Mouse (Mus musculus) ES-E14 (cell line): ENCODE data around the gene Ifih1. TPM values are rescaled to one million over a fixed set of nuclear protein-coding genes. Genes with fewer than 3 reads are reported as not detected.
A peak's percentile ranks its signal among the peaks of the same experiment; 100 is the strongest.

Experiments
- DNase-seq: peaks from one replicate; pipeline ENCODE4 v3.0.0-alpha.2; 2013; ENCODE audit warnings: low read depth, low spot score
- H3K27ac ChIP-seq: 2 replicates; pipeline ENCODE4 v1.5.1; 2012; ENCODE audit warnings: low read depth, mild to moderate bottlenecking, low read length, moderate library complexity, mixed read lengths; ENCODE audit not compliant: poor library complexity, insufficient read depth, severe bottlenecking
- H3K36me3 ChIP-seq: 2 replicates; pipeline ENCODE4 v1.6.1; 2012; ENCODE audit warnings: mild to moderate bottlenecking, low read length, moderate library complexity, mixed read lengths; ENCODE audit not compliant: control insufficient read depth, poor library complexity, insufficient read depth, severe bottlenecking
- H3K4me1 ChIP-seq, 2 experiments: fragments of 150-350 bp in 1 of 2; sonication (generic) in 1 of 2; 2 replicates each; pipeline ENCODE4 v1.6.1; 2012; ENCODE audit warnings: low read length in 2 of 2, mild to moderate bottlenecking in 1 of 2, mixed read lengths in 1 of 2; ENCODE audit not compliant: control insufficient read depth in 2 of 2, insufficient read depth in 2 of 2, poor library complexity in 1 of 2
- H3K4me3 ChIP-seq, 2 experiments: fragments of 150-350 bp in 1 of 2; sonication (generic) in 1 of 2; 2 replicates each; pipeline ENCODE4 v1.5.1; 2012; ENCODE audit warnings: low read length in 2 of 2, low read depth in 1 of 2, mild to moderate bottlenecking in 1 of 2, mixed read lengths in 1 of 2; ENCODE audit not compliant: insufficient read depth in 1 of 2, poor library complexity in 1 of 2, severe bottlenecking in 1 of 2
- H3K9ac ChIP-seq: 2 replicates; pipeline ENCODE4 v1.6.1; 2012; ENCODE audit warnings: low read depth, mild to moderate bottlenecking, low read length, mixed read lengths; ENCODE audit not compliant: poor library complexity, insufficient read depth, severe bottlenecking
- H3K9me3 ChIP-seq: fragments of 150-350 bp; sonication (generic); 2 replicates; pipeline ENCODE4 v1.6.1; 2012; ENCODE audit warnings: low read depth, mild to moderate bottlenecking, low read length; ENCODE audit not compliant: control insufficient read depth, insufficient read depth
- CHD2 ChIP-seq: IDR thresholded peaks from 2 replicates; pipeline ENCODE4 v1.6.1; 2014; ENCODE audit warnings: mild to moderate bottlenecking, low read depth, low read length, inconsistent platforms
- HCFC1 ChIP-seq: IDR thresholded peaks from 2 replicates; pipeline ENCODE4 v1.6.1; 2012; ENCODE audit warnings: low read length, inconsistent platforms, borderline replicate concordance; ENCODE audit not compliant: insufficient read depth
- MAFK ChIP-seq: IDR thresholded peaks from 2 replicates; pipeline ENCODE4 v1.6.1; 2014; ENCODE audit warnings: mild to moderate bottlenecking, low read depth, low read length, inconsistent platforms; ENCODE audit not compliant: insufficient read depth
- ZC3H11A ChIP-seq: IDR thresholded peaks from 2 replicates; pipeline ENCODE4 v1.6.1; 2012; ENCODE audit warnings: low read depth, mild to moderate bottlenecking, inconsistent platforms, low read length, borderline replicate concordance
- ZNF384 ChIP-seq: IDR thresholded peaks from 2 replicates; pipeline ENCODE4 v1.6.1; 2012; ENCODE audit warnings: low read depth, low read length, inconsistent platforms
- in situ Hi-C, 2 experiments: fragments of 600-800 bp; cut with MboI; formaldehyde crosslinking; loops; one replicate each; pipeline ENCODE4 v1.15.1; 2025; ENCODE audit warnings: low sequenced_read_pairs in 2 of 2, inconsistent platforms in 1 of 2; ENCODE audit not compliant: unreplicated experiment in 2 of 2
- total RNA-seq: library from RNA; depleted of rRNA; stranded (reverse); fragments of 300-350 nt; gene quantifications from 2 replicates; pipeline ENCODE4 v1.2.3, GENCODE M21; 2012

Ifih1 gene
- total RNA-seq, 1 experiment: 0.13 TPM

DNA sequence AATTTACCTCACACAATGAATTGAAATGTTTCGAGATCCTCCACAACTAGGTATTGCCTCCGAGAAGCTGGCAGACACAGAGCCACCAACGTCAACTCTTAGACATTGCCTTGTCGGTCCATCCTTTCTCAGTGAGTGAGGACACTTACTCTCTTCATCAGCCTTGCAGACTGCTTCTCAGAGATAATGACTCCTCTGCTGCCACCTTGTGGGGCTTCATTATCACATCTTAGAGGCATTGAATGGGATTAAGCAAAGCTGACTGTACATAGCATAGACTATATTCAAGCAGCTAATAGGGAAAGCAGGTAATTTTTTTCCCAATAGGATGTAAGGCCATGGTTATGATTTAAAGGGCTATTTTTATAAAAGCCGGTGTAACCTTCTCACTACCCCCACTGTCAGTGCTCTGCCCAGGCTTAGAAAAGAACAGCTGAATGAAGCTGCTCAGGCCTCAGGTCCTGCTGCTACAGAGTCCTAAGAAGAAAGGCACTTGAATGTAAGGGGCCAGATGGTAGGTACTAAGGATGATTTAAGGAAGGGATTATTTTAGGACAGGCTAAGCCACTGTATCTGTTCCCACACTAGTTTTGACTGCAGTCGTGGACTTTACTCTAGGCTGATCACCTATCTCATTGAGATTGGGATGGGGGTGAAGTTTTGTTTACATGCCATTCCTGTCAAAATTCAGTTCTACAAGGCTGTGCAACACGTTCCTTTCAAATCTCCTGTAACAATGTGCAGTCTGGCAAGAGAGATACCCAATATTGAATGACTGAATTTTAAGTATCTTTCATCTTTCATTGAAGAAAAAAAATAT is 8.7 kb upstream of the Ifih1 start:
- no peaks in the 10 kb centered on the region for H3K36me3 ChIP-seq
- TF ChIP-seq ZNF384 (no peak), MAFK (no peak), ZC3H11A (no peak)
- H3K27ac ChIP-seq: no peak overlapping the region
- peak; percentile 38 for DNase-seq
- in situ Hi-C loops: no loop called here
- H3K4me3 ChIP-seq: no peak overlapping the region
- no peaks in the 10 kb centered on the region for H3K9me3 ChIP-seq
- H3K9ac ChIP-seq: no peak overlapping the region
- H3K4me1 ChIP-seq: no peaks in the 10 kb centered on the region

DNA sequence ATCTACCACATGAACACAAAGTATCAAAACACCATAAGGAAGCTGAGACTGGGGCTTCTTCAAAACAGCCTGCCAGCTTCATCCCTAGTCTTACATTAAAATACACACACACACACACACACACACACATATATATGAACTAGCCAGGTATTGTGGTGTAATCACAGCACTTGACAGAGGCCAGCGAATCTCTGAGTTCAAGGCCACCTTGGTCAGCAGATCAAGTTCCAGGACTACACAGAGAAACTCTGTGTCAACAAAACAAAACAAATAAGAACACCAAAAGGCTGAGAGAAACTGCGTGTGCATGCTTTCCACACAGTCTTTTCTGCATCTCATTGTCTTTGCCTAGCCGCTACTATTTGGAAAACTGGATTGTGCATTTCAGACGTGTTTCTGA is 6.4 kb upstream of the Ifih1 start:
- Histone ChIP-seq H3K27ac (no peak overlapping the region), H3K36me3 (no peaks in the 10 kb centered on the region), H3K4me3 (no peak overlapping the region), H3K9ac (no peak overlapping the region), H3K4me1 (no peaks in the 10 kb centered on the region), H3K9me3 (no peaks in the 10 kb centered on the region)
- in situ Hi-C loops: no loop called here
- TF ChIP-seq ZC3H11A (no peak), MAFK (no peak), CHD2 (no peak), HCFC1 (no peak), ZNF384 (no peak)
- DNase-seq: no peak

DNA sequence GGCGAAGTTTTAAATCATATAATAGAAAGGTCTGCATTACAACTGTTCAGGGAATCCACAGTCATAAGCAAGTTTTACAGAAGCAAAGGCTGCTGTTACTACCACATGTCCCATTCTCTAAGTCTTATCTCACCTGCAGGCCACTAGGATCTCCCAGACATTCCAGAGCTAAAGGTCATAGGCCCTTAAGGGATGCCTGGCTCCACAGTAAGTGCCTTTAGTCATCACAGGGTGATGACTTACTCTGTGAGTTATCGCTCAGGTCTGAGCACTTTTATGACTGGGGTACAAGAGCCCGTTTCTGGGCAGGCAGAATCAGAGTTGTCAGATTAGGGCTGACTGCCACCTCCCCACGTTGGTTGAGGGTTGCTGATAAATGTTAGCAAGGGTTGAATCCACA is 5.8 kb upstream of the Ifih1 start:
- in situ Hi-C loops: no loop called here
- no peak overlapping the region for H3K4me3 ChIP-seq
- no peaks in the 10 kb centered on the region for H3K4me1 ChIP-seq
- DNase-seq: no peak
- H3K27ac ChIP-seq: no peak overlapping the region
- no peaks in the 10 kb centered on the region for H3K36me3 ChIP-seq
- no peaks in the 10 kb centered on the region for H3K9me3 ChIP-seq
- H3K9ac ChIP-seq: no peak overlapping the region
- no peak for TF ChIP-seq ZC3H11A
- TF ChIP-seq ZNF384: no peak
- TF ChIP-seq CHD2: no peak
- no peak for TF ChIP-seq MAFK
- no peak for TF ChIP-seq HCFC1

DNA sequence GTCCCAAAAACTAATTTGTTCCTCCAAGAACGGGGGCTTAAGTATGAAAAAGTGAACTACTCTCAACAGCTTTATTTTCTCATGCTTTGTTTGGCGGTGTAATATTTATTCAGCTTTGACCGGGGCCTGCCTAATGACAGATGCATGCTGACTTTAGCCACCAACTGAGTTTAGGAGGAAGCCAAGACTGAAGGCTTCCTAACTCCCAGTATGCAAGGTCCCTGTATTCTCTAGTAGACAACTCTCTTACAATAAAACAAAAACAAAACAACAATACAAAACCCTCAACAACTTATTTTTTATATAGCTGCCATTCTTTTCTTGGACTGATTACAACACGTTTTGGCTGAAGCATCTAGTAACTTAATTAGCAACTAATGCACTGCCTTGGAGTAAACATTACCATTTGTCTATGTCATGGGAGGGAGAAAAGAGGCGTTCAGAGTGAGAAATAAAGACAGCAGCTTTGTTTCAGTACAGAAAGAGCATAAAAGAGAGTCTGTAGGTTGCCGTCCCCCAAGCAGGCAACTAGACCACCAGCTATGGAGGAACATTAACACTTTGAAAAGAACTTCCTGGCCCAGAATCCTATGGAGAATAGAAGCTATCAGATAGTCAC is 725 bp upstream of the Ifih1 start:
- no peak for DNase-seq
- H3K36me3 ChIP-seq: no peaks in the 10 kb centered on the region
- no peak overlapping the region for H3K4me3 ChIP-seq
- no peak overlapping the region for H3K27ac ChIP-seq
- H3K4me1 ChIP-seq: no peaks in the 10 kb centered on the region
- TF ChIP-seq MAFK (no peak), CHD2 (no peak), ZC3H11A (no peak), HCFC1 (no peak), ZNF384 (no peak)
- in situ Hi-C loops: loop anchor here in 1 of 2 experiments (25.0 kb wide), 1 partner anchor 659 kb away; no protein-coding TSS in a partner anchor
- H3K9ac ChIP-seq: no peak overlapping the region
- no peaks in the 10 kb centered on the region for H3K9me3 ChIP-seq
